Mouse (Mus musculus) lung, embryonic 16.5 days (tissue): ENCODE measurements around the gene Hspb9. TPM values are rescaled to one million over a fixed set of nuclear protein-coding genes. Genes with fewer than 3 reads are reported as not detected.

Source experiments
- ATAC-seq: fragments of 200-750 bp; cut with Nextera tagmentation; 2 replicates; pipeline ENCODE4 v1.8.0; 2017; ENCODE audit warnings: low read depth, mild to moderate bottlenecking, moderate library complexity
- H3K27ac ChIP-seq: fragments of 300-500 bp; sonication (generic); 2 replicates; pipeline ENCODE4 v1.5.1; 2014; ENCODE audit warnings: mild to moderate bottlenecking, control low read depth, low read length
- H3K27me3 ChIP-seq: fragments of 300-500 bp; sonication (generic); 2 replicates; pipeline ENCODE4 v1.6.1; 2014; ENCODE audit warnings: low read depth, low read length, mixed read lengths; ENCODE audit not compliant: control insufficient read depth, insufficient read depth
- H3K36me3 ChIP-seq: fragments of 300-500 bp; sonication (generic); 2 replicates; pipeline ENCODE4 v1.6.1; 2014; ENCODE audit warnings: low read length; ENCODE audit not compliant: control insufficient read depth, insufficient read depth
- H3K4me1 ChIP-seq: fragments of 300-500 bp; sonication (generic); replicated peaks from 2 replicates; pipeline ENCODE4 v1.6.1; 2014; ENCODE audit warnings: low read length, mixed read lengths; ENCODE audit not compliant: control insufficient read depth, insufficient read depth
- H3K4me2 ChIP-seq: fragments of 300-500 bp; sonication (generic); 2 replicates; pipeline ENCODE4 v1.6.1; 2014; ENCODE audit warnings: low read depth, low read length, control low read depth
- H3K4me3 ChIP-seq: fragments of 300-500 bp; sonication (generic); 2 replicates; pipeline ENCODE4 v1.5.1; 2014; ENCODE audit warnings: mild to moderate bottlenecking, low read length, control low read depth
- H3K9ac ChIP-seq: fragments of 300-500 bp; sonication (generic); 2 replicates; pipeline ENCODE4 v1.6.1; 2014; ENCODE audit warnings: low read length, control low read depth
- H3K9me3 ChIP-seq: fragments of 300-500 bp; sonication (generic); 2 replicates; pipeline ENCODE4 v1.6.1; 2016; ENCODE audit warnings: low read length; ENCODE audit not compliant: control insufficient read depth
- WGBS: fragments of 180-500 bp; shearing (Covaris S2); extraction: QIAGEN DNeasy Blood & Tissue Kit; methylation state at CpG from one replicate; pipeline ENCODE4 v1.1.7; 2014; 5-methylcytosine and 5-hydroxymethylcytosine counted together
- polyA plus RNA-seq: library from polyadenylated mRNA; unstranded; fragments of >200 nt; fragmentation: Nextera tagmentation; extraction: Ambion mirVana; gene quantifications from 2 replicates; pipeline ENCODE4 v1.2.1, GENCODE M21; 2015

Gene Hspb9
- polyA plus RNA-seq, 1 experiment from 2014 or later: not detected

GRCm38 (mm10) chr11:100735134-100735865 lies 21.6 kb downstream of the Hspb9 start:
- peak overlapping the region; percentile 89; the same call in 1 of the 2 replicates for H3K4me2 ChIP-seq
- H3K4me1 ChIP-seq: peaks cover 19% of the 10 kb centered on the region
- H3K36me3 ChIP-seq: no peaks in the 10 kb centered on the region
- no peak for ATAC-seq
- H3K27me3 ChIP-seq: no peaks in the 10 kb centered on the region
- H3K27ac ChIP-seq: no peak overlapping the region
- H3K9me3 ChIP-seq: no peaks in the 10 kb centered on the region
- H3K9ac ChIP-seq: peak overlapping the region; percentile 33; the same call in 1 of the 2 replicates
- 83% methylated on average over 9 of the region's 9 CpGs for WGBS
- H3K4me3 ChIP-seq: peak overlapping the region; percentile 2; the same call in 1 of the 2 replicates

- WGBS: 61% methylated on average over 14 of the region's 14 CpGs
- ATAC-seq: no peak
- no peaks in the 10 kb centered on the region for H3K36me3 ChIP-seq
- H3K4me3 ChIP-seq: peak overlapping the region; percentile 99
- H3K4me2 ChIP-seq: peak overlapping the region; percentile 89
- H3K27ac ChIP-seq: no peak overlapping the region
- H3K9me3 ChIP-seq: no peaks in the 10 kb centered on the region
- H3K9ac ChIP-seq: peak overlapping the region; percentile 33; the same call in 1 of the 2 replicates
- no peaks in the 10 kb centered on the region for H3K27me3 ChIP-seq
- peaks cover 19% of the 10 kb centered on the region for H3K4me1 ChIP-seq
Observed at GRCm38 (mm10) chr11:100735954-100736745, 22.5 kb downstream of the Hspb9 start.

GRCm38 (mm10) chr11:100736746-100737080 lies 23.1 kb downstream of the Hspb9 start:
- Histone ChIP-seq H3K27me3 (no peaks in the 10 kb centered on the region), H3K4me1 (peaks cover 19% of the 10 kb centered on the region), H3K36me3 (no peaks in the 10 kb centered on the region), H3K4me2 (peak overlapping the region; percentile 89), H3K27ac (no peak overlapping the region), H3K4me3 (peak overlapping the region; percentile 99), H3K9ac (peak overlapping the region; percentile 99), H3K9me3 (no peaks in the 10 kb centered on the region)
- WGBS: 54% methylated on average over 4 of the region's 4 CpGs
- ATAC-seq: no peak

- Histone ChIP-seq H3K27ac (peak overlapping the region; percentile 74), H3K9ac (peak overlapping the region; percentile 99), H3K4me3 (peak overlapping the region; percentile 99), H3K27me3 (no peaks in the 10 kb centered on the region), H3K9me3 (no peaks in the 10 kb centered on the region), H3K4me2 (peak overlapping the region; percentile 89), H3K36me3 (no peaks in the 10 kb centered on the region), H3K4me1 (peaks cover 19% of the 10 kb centered on the region)
- ATAC-seq: no peak
- WGBS: under 1% methylated on average over 13 of the region's 13 CpGs
Observed at GRCm38 (mm10) chr11:100737105-100737733, 23.6 kb downstream of the Hspb9 start.

- under 1% methylated on average over 39 of the region's 39 CpGs for WGBS
- Histone ChIP-seq H3K27me3 (no peaks in the 10 kb centered on the region), H3K9me3 (no peaks in the 10 kb centered on the region), H3K27ac (peak within 1 kb of the TSS; percentile 74), H3K9ac (peak within 1 kb of the TSS; percentile 99), H3K4me3 (peak within 1 kb of the TSS; percentile 99), H3K4me1 (peaks cover 19% of the 10 kb centered on the region), H3K36me3 (no peaks in the 10 kb centered on the region), H3K4me2 (peak within 1 kb of the TSS; percentile 89)
- ATAC-seq: peak; percentile 100
Observed at GRCm38 (mm10) chr11:100738066-100738604, 24.5 kb downstream of the Hspb9 start, which contains the start of gene Rab5c. Gene Rab5c, minus strand, starts transcription at chr11:100738215.

GRCm38 (mm10) chr11:100738749-100739148 lies 25.1 kb downstream of the Hspb9 start:
- Histone ChIP-seq H3K4me3 (peak overlapping the region; percentile 99), H3K36me3 (no peaks in the 10 kb centered on the region), H3K27ac (peak overlapping the region; percentile 44; the same call in 1 of the 2 replicates), H3K4me1 (peaks cover 19% of the 10 kb centered on the region), H3K9me3 (no peaks in the 10 kb centered on the region), H3K9ac (peak overlapping the region; percentile 65), H3K4me2 (peak overlapping the region; percentile 75), H3K27me3 (no peaks in the 10 kb centered on the region)
- ATAC-seq: no peak
- 21% methylated on average over 5 of the region's 5 CpGs for WGBS

GRCm38 (mm10) chr11:100741348-100741747 lies 27.7 kb downstream of the Hspb9 start:
- no peak for ATAC-seq
- Histone ChIP-seq H3K36me3 (no peaks in the 10 kb centered on the region), H3K4me1 (peaks cover 11% of the 10 kb centered on the region), H3K9ac (no peak overlapping the region), H3K9me3 (no peaks in the 10 kb centered on the region), H3K27ac (no peak overlapping the region), H3K27me3 (no peaks in the 10 kb centered on the region), H3K4me3 (no peak overlapping the region), H3K4me2 (no peak overlapping the region)
- 60% methylated on average over 6 of the region's 6 CpGs for WGBS

GRCm38 (mm10) chr11:100745085-100745484 lies 31.4 kb downstream of the Hspb9 start:
- WGBS: 10% methylated on average over 6 of the region's 6 CpGs
- H3K36me3 ChIP-seq: no peaks in the 10 kb centered on the region
- no peak overlapping the region for H3K4me3 ChIP-seq
- H3K9ac ChIP-seq: no peak overlapping the region
- H3K9me3 ChIP-seq: no peaks in the 10 kb centered on the region
- ATAC-seq: no peak
- no peaks in the 10 kb centered on the region for H3K4me1 ChIP-seq
- H3K27ac ChIP-seq: no peak overlapping the region
- H3K4me2 ChIP-seq: no peak overlapping the region
- 0 out of 2 replicates have a peak, but pooled peaks cover 2% of the 10 kb centered on the region for H3K27me3 ChIP-seq
